Mouse (Mus musculus) spleen, adult 2 months (tissue): ENCODE measurements around the gene Dpf2.
"Not testable (repeated sequence)": the region's sequence is repeated elsewhere in the genome, so short reads cannot be mapped to it uniquely, and the experiment has no call there.

Experiments used
- CTCF ChIP-seq: fragments of 200-500 bp; IDR thresholded peaks from 2 replicates; pipeline ENCODE4 v1.5.1; 2011; ENCODE audit warnings: mild to moderate bottlenecking, inconsistent platforms; ENCODE audit not compliant: insufficient read depth, insufficient read length, insufficient replicate concordance; ENCODE audit errors: extremely low read depth
- POLR2A ChIP-seq: fragments of 200-500 bp; IDR thresholded peaks from 2 replicates; pipeline ENCODE4 v1.6.1; 2011; ENCODE audit warnings: low read depth, low read length, inconsistent platforms

GRCm38 (mm10) chr19:5882079-5882478, 30.7 kb downstream of the Dpf2 start:
- not testable (repeated sequence) for TF ChIP-seq POLR2A, CTCF
